Mouse (Mus musculus) cerebellum, adult 2 months (tissue): ENCODE measurements around the gene Ldb1. TPM values are rescaled to one million over a fixed set of nuclear protein-coding genes. Genes with fewer than 3 reads are reported as not detected.

ENCODE experiments used
- DNase-seq, 2 experiments: peaks; one replicate each; pipeline ENCODE4 v3.0.0; 2021
- H3K27ac ChIP-seq: fragments of 200-500 bp; 2 replicates; pipeline ENCODE4 v1.5.1; 2012; ENCODE audit warnings: low read length, control low read depth, inconsistent platforms; ENCODE audit not compliant: insufficient read depth
- H3K27me3 ChIP-seq: fragments of 200-500 bp; 2 replicates; pipeline ENCODE4 v1.6.1; 2012; ENCODE audit warnings: inconsistent platforms, mild to moderate bottlenecking, low read length, moderate library complexity; ENCODE audit not compliant: control insufficient read depth, insufficient read depth
- H3K4me1 ChIP-seq: fragments of 200-500 bp; 2 replicates; pipeline ENCODE4 v1.6.1; 2011; ENCODE audit warnings: low read length; ENCODE audit not compliant: control insufficient read depth, insufficient read depth
- H3K4me3 ChIP-seq: fragments of 200-500 bp; replicated peaks from 2 replicates; pipeline ENCODE3; 2011; ENCODE audit warnings: mild to moderate bottlenecking, low read depth, low read length, control low read depth; ENCODE audit not compliant: insufficient read depth
- CTCF ChIP-seq: fragments of 200-500 bp; IDR thresholded peaks from 2 replicates; pipeline ENCODE4 v1.5.1; 2011; ENCODE audit warnings: low read depth, mild to moderate bottlenecking, control low read depth, low read length, moderate library complexity, borderline replicate concordance; ENCODE audit not compliant: insufficient read depth
- POLR2A ChIP-seq: fragments of 200-500 bp; IDR thresholded peaks from 2 replicates; pipeline ENCODE4 v1.6.1; 2011; ENCODE audit warnings: low read length, control low read depth, borderline replicate concordance; ENCODE audit not compliant: insufficient read depth
- WGBS: fragments of 180-500 bp; shearing (Covaris S2); methylation state at CpG from one replicate; pipeline ENCODE4 v1.1.7; 2018; 5-methylcytosine and 5-hydroxymethylcytosine counted together
- polyA plus RNA-seq: library from polyadenylated mRNA; depleted of rRNA; stranded (reverse); fragments of >200 nt; gene quantifications from 2 replicates; pipeline ENCODE4 v1.2.3, GENCODE M21; 2012

Ldb1 gene
- polyA plus RNA-seq, 1 experiment, result 159 TPM

DNA sequence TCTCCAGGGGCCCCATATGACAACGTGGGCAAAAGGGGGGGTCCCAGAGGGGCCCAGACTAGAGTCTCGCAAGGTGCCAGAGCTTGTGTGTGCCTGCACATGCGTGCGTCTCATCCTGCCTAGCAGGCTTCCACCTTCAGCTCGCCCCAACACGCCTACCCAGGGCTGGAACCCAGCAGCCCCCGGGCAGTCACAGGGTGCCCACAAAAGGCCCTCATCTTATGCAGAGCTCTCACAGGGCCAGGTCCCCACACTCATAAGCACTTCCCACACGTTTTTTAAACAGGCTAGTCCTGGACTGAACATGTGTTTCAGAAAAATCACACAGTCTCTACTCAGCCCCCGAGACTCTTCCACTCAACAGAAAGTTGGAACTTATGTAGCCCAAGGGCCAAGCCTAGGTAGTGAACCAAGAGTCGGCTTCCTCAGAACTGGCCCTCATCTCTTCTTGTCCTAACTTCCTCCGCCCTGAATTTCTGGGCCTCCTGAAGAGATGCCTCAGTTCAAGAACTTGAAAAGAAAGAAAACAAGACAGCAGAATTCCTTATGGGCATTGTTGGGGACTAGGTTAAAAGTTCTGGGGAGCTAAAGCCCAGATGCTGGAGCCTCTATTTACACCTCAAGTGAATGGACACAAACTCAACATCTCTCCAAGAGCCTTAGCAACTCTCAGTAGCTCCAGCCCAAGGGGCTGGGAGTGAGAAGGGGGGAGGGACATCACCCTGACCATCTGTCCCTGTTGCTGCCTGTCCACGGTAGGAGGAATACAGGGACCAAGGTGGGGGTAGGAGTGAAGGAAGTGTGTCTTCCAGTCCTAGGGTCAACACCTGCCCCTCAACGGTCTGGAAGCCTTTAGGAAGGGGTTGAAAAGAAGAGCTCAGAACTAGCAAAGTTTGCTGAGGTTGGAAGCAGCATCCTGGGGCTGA lies 6.8 kb downstream of the Ldb1 start:
- no peak for TF ChIP-seq CTCF
- no peak for TF ChIP-seq POLR2A
- H3K27me3 ChIP-seq, result no peaks in the 10 kb centered on the region
- H3K4me1 ChIP-seq, result peaks cover 40% of the 10 kb centered on the region; the same call in 1 of the 2 replicates
- 4% methylated on average over 13 of the region's 13 CpGs for WGBS
- peak; percentile 55 to 72 for DNase-seq
- peak overlapping the region; percentile 60 for H3K4me3 ChIP-seq
- H3K27ac ChIP-seq, result peak overlapping the region; percentile 43; the same call in 1 of the 2 replicates

DNA sequence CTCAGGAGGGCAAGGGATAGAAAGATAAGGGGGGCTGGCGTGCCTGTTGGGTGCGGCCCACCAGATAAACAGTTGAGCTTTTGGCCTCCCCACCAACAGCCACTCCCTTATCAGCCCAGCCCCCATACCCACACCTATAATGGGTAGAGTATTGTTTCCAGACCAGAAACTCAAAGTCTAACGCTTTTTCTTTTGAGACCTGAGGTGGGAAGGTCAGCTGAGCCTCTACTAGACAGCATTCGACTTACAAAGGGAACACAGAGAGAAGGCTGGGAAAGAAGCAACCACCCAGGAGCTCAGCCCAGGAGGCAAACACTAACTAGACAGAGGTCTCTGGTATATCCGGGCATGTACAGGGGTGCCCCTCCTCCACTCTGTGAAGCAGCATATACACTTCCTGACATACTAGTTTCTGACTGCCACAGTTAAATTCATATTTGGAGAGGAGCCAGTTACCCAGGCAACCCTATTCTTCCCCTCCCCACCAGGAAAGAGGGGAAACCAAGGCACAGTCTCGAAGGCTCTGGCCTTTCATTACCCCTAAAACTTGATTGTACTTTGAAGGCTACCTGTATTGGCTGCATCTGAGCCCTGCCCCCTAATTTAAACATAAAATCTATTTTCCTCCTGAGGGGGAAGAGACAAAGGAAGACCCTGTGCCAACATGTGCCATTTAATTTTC lies 7.6 kb downstream of the Ldb1 start:
- no peak for DNase-seq
- TF ChIP-seq CTCF (no peak), POLR2A (no peak)
- no peaks in the 10 kb centered on the region for H3K27me3 ChIP-seq
- H3K27ac ChIP-seq, result no peak overlapping the region
- peak overlapping the region; percentile 60 for H3K4me3 ChIP-seq
- WGBS, result 17% methylated on average over 6 of the region's 6 CpGs
- H3K4me1 ChIP-seq, result peaks cover 34% of the 10 kb centered on the region

DNA sequence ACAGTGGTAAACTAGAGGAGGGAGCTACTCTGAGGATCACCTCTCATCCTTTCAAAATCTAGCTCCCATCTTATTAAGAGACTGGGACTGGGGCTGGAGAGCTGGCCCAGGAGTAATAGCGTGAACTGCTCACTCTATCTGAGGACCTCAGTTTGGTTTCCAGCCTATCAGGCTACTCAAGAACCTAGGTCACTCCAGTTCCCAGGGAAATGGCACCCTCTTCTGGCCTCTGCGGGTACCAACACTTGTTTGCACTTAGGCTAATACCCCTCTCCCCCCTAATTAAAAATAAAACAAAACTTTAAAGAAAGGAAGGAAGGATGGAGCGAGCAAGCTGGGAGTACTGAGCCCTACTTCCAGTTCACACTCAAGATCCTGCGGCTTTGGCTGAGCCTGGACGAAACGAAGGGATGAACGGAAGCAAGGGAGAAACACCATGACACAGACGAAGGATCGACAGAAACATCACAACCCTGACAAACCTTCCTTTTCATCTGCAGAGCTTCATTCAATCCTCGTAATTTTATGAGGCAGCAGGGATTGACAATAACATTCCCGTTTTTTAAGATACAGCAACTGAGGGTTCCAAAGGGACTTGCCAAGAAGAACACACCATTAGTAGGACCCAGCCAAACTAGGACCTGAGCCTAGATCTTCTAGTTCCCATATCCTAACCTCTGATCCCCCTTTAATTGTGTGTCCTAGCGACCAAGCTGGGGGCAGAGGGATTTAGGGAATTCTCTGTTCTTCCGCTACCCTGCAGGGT lies 8.4 kb downstream of the Ldb1 start:
- 48% methylated on average over 13 of the region's 13 CpGs for WGBS
- Histone ChIP-seq H3K27me3 (no peaks in the 10 kb centered on the region), H3K27ac (peak overlapping the region; percentile 73; the same call in 1 of the 2 replicates), H3K4me3 (peak overlapping the region; percentile 60), H3K4me1 (peaks cover 32% of the 10 kb centered on the region)
- TF ChIP-seq POLR2A (no peak), CTCF (peak; percentile 30; the same call in 1 of the 2 replicates)
- DNase-seq, result peak; percentile 36 to 40

DNA sequence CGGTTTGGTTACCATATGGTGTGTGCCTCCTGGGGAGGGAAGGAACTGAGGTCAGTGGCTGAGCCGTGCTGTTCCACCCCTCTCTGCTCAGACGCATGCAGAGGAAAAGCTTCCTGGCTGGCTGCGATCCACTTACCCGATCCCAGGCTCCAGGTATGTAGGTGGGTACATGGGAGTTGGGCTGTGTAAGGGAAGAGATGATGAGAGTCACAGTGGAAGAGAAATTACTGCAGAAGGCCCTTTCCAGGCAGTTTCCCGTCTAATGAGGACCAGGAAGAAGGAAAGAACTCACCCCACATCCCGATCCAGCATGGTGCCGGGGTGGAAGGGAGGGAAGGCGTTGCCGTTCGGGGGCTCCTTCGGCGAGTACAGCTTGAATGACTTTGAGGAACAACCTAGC lies 9.0 kb downstream of the Ldb1 start:
- Histone ChIP-seq H3K4me3 (peak overlapping the region; percentile 4), H3K27me3 (no peaks in the 10 kb centered on the region), H3K4me1 (peaks cover 28% of the 10 kb centered on the region), H3K27ac (peak overlapping the region; percentile 73)
- WGBS, result 38% methylated on average over 13 of the region's 13 CpGs
- DNase-seq, result peak; percentile 54 to 67
- TF ChIP-seq CTCF (no peak), POLR2A (no peak)

DNA sequence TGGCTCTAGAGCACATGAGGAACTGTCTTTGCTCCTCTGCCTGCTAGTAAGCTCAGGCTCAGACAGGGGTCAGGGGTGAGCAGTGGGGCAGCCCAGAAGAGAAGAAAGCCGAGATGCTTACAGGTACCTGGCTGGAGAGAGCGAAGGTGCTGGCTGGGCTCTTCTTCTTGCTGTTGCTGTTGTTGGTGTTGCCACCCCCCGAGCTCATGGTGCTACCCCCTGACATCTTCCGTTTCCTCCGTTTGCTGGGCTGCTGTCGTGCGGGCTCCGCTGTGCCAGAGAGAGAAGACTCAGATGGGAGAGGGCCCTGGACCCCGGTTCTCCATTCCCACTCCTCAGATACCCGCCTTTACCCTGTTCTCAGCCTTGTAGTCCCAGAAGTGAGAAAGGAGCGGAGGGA lies 11.1 kb downstream of the Ldb1 start:
- no peak for DNase-seq
- TF ChIP-seq POLR2A (no peak), CTCF (no peak)
- no peak overlapping the region for H3K27ac ChIP-seq
- 91% methylated on average over 11 of the region's 11 CpGs for WGBS
- no peaks in the 10 kb centered on the region for H3K27me3 ChIP-seq
- H3K4me3 ChIP-seq, result no peak overlapping the region
- H3K4me1 ChIP-seq, result peaks cover 28% of the 10 kb centered on the region

DNA sequence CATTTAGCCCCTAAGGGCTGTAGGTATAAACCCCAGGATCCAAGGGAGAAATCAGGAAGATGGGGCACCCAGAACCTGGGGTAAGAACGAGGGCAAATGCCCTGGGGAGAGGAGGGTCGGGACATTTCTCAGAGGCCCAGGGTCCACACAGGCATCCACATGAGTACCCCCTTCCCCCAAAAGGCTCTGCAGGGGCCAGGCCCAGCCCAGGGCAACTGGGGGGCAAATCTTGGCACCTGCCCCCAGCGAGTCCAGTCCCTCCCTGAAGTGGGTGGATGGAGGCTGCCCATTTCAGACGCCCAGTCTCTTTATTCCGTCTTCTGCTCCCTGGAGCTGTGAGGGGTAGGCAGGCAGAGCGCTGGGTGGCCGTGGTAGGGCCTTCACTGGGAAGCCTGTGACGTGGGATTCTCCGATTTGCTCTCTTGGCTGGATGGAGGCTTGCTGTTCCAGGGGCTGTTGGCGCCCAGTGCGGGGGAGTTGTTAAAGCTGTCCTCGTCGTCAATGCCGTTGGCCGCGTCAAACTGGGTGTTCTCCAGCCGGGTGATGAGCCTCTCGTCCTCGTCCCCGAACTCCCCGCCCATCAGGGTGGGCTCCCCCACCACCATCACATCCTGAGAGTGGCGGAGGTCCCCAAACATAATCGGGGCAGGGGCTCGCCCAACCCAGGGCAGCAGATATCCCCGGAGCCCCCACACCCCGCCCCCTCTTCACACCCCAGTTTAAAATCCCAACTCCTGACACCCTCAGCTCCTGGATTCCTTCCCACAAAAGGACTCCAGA lies 12.1 kb downstream of the Ldb1 start:
- H3K4me1 ChIP-seq, result peaks cover 27% of the 10 kb centered on the region
- no peak overlapping the region for H3K4me3 ChIP-seq
- WGBS, result 53% methylated on average over 26 of the region's 26 CpGs
- DNase-seq, result no peak
- TF ChIP-seq POLR2A (no peak), CTCF (no peak)
- no peaks in the 10 kb centered on the region for H3K27me3 ChIP-seq
- no peak overlapping the region for H3K27ac ChIP-seq
